14 mouse cellular contexts compared by ENCODE assay signal in the genomic region with DNA sequence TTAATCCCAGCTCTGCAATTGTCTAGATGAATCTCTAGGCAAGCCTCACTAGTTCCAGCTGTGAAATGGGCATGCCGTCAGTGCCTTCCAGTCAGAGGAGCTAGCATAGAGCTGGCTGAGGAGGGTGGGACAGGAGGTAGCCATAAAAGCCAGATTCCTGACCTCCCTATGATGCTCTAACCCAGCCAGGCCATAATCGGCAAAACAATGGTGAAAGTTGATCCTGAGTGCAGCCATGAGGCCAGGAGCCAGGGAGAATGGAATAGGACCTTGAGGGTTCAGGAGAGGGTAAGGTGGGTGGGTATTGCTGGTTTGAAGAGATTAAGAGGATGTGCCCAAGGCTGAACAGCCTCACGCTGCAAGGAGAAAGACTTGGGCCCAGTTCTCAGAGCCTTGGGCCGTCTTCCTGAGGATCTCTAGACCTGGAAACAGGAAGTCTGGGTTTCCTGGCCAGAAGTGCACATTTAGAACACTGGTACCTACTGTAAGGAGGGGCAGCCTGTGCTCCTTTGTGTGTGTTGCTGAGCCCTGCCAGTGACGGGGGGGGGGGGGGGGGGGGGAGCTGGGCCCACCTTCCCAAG. TPM values are rescaled to one million over a fixed set of nuclear protein-coding genes. Genes with fewer than 3 reads are reported as not detected.
DNase-seq lines count a peak whose midpoint lies in the region; ATAC-seq and TF ChIP-seq lines count a peak whose summit lies in the region.
"Had no signal": no experiment of that assay in that cellular context is flagged by ENCODE, and none has a peak within 500 bp of the region (broad histone marks: within the 10 kb centered on the region; RNA-seq: fewer than 3 reads in every experiment).

No protein-coding gene starts in this region.

- no peak overlapping the region for H3K4me3 ChIP-seq in heart, embryonic 12.5 days
- no peak overlapping the region for H3K4me3 ChIP-seq in kidney, postnatal 0 days (replicated peaks; ENCODE audit: low read depth, low read length)
- H3K4me3 ChIP-seq in bone marrow macrophage, adult 2 months (ENCODE audit: insufficient read depth, low read length), result no peak overlapping the region
- H3K4me3 ChIP-seq in liver, postnatal 0 days (ENCODE audit: low read depth, low read length), result no peak overlapping the region
- H3K4me3 ChIP-seq: embryonic facial prominence, embryonic 13.5 days had no signal

- ATAC-seq in heart, embryonic 12.5 days (ENCODE audit: insufficient number of reproducible peaks, low FRiP score), result no peak
- ATAC-seq in kidney, postnatal 0 days (replicated peaks; ENCODE audit: low FRiP score, low read depth), result no peak
- no peak for ATAC-seq in liver, postnatal 0 days
- ATAC-seq: Patski had no signal

- H3K4me1 ChIP-seq in heart, embryonic 12.5 days (replicated peaks), result peaks cover 92% of the 10 kb centered on the region
- peaks cover 51% of the 10 kb centered on the region for H3K4me1 ChIP-seq in kidney, postnatal 0 days (replicated peaks; ENCODE audit: insufficient read depth, low read length)
- peaks cover 83% of the 10 kb centered on the region for H3K4me1 ChIP-seq in bone marrow macrophage, adult 2 months (ENCODE audit: control insufficient read depth, insufficient read depth, low read length)
- H3K4me1 ChIP-seq in liver, postnatal 0 days (ENCODE audit: insufficient read depth), result peaks cover 83% of the 10 kb centered on the region

- peaks cover 77% of the 10 kb centered on the region for H3K27me3 ChIP-seq in heart, embryonic 12.5 days (replicated peaks)
- no peaks in the 10 kb centered on the region for H3K27me3 ChIP-seq in kidney, postnatal 0 days (ENCODE audit: insufficient read depth, low read length)
- H3K27me3 ChIP-seq in liver, postnatal 0 days (ENCODE audit: insufficient read depth, low read length), result peaks cover 16% of the 10 kb centered on the region
- H3K27me3 ChIP-seq: Patski had no signal

- peak overlapping the region; percentile 76 for H3K27ac ChIP-seq in heart, embryonic 12.5 days (ENCODE audit: poor library complexity, severe bottlenecking)
- H3K27ac ChIP-seq in kidney, postnatal 0 days, result peak overlapping the region; percentile 75
- peak overlapping the region; percentile 61 for H3K27ac ChIP-seq in bone marrow macrophage, adult 2 months (ENCODE audit: insufficient read depth, low read depth, low read length)
- H3K27ac ChIP-seq in liver, postnatal 0 days (ENCODE audit: low read depth), result peak overlapping the region; percentile 39; the same call in 1 of the 2 replicates
- H3K27ac ChIP-seq: embryonic facial prominence, embryonic 13.5 days had no signal

- 50% methylated on average over 5 of the region's 5 CpGs for WGBS in heart, embryonic 12.5 days
- 52% methylated on average over 4 of the region's 5 CpGs for WGBS in kidney, postnatal 0 days
- 35% methylated on average over 4 of the region's 5 CpGs for WGBS in liver, postnatal 0 days (ENCODE audit: insufficient replicate concordance)

- no peak for DNase-seq in heart, postnatal 25 days (ENCODE audit: low spot score)
- DNase-seq in kidney, postnatal 0 days (ENCODE audit: low spot score), result no peak
- no peak for DNase-seq in kidney, adult 9 months
- DNase-seq in liver, postnatal 0 days, result no peak
- no peak for DNase-seq in retina, postnatal 1 day
- no peak for DNase-seq in layer of hippocampus, postnatal 36 days
- DNase-seq: cerebellum, adult 9-11 months; thymus, postnatal 14 days had no signal

- H3K9ac ChIP-seq in heart, embryonic 12.5 days, result no peak overlapping the region
- 0 out of 2 replicates have a peak overlapping the region, but pooled peaks have one; percentile 18 for H3K9ac ChIP-seq in kidney, postnatal 0 days (ENCODE audit: low read depth, low read length)
- H3K9ac ChIP-seq in liver, postnatal 0 days (replicated peaks), result no peak overlapping the region
- H3K9ac ChIP-seq: embryonic facial prominence, embryonic 13.5 days had no signal

- no peak for TF ChIP-seq POLR2A in bone marrow macrophage, adult 2 months (IDR thresholded peaks at IDR 0.05; ENCODE audit: borderline replicate concordance, low read depth, low read length)

- no peak for TF ChIP-seq CTCF in kidney, postnatal 0 days (IDR thresholded peaks at IDR 0.05; ENCODE audit: low read depth)
- no peak for TF ChIP-seq CTCF in bone marrow macrophage, adult 2 months (IDR thresholded peaks at IDR 0.05; ENCODE audit: low read depth, low read length)
- TF ChIP-seq CTCF in liver, postnatal 0 days (IDR thresholded peaks at IDR 0.05; ENCODE audit: low read depth), result no peak

- no peak overlapping the region for H3K4me2 ChIP-seq in heart, embryonic 12.5 days
- no peak overlapping the region for H3K4me2 ChIP-seq in kidney, postnatal 0 days (ENCODE audit: low read length)
- H3K4me2 ChIP-seq in liver, postnatal 0 days (ENCODE audit: low read depth, low read length), result no peak overlapping the region
- H3K4me2 ChIP-seq: embryonic facial prominence, embryonic 13.5 days had no signal

- no peaks in the 10 kb centered on the region for H3K9me3 ChIP-seq in heart, embryonic 12.5 days (replicated peaks)
- H3K9me3 ChIP-seq in kidney, postnatal 0 days (replicated peaks; ENCODE audit: low read length), result no peaks in the 10 kb centered on the region
- H3K9me3 ChIP-seq in liver, postnatal 0 days (ENCODE audit: low read length), result no peaks in the 10 kb centered on the region
- H3K9me3 ChIP-seq: embryonic facial prominence, embryonic 13.5 days had no signal

- intact Hi-C loops in heart, postnatal 25 days (cut with DNase I), result no loop called here

- H3K36me3 ChIP-seq in heart, embryonic 12.5 days, result no peaks in the 10 kb centered on the region
- no peaks in the 10 kb centered on the region for H3K36me3 ChIP-seq in kidney, postnatal 0 days (ENCODE audit: insufficient read depth, low read length)
- H3K36me3 ChIP-seq in liver, postnatal 0 days (replicated peaks; ENCODE audit: insufficient read depth, low read length), result no peaks in the 10 kb centered on the region; the same call in 1 of the 2 replicates
- H3K36me3 ChIP-seq: embryonic facial prominence, embryonic 13.5 days had no signal

- no peak for TF ChIP-seq EP300 in liver, postnatal 0 days (IDR thresholded peaks at IDR 0.05; ENCODE audit: low read depth)

RNA-seq across cellular contexts. Expression of a gene that starts 9.4 kb away (rescaled TPM):
- 7.4 and 12.0 TPM in 2 replicates for polyA plus RNA-seq in heart, embryonic 12.5 days (2016; fragmentation: Nextera tagmentation; extraction: Ambion mirVana)
- 10 to 100 TPM; 41.7 to 48.7 TPM for total RNA-seq in heart, postnatal 25 days (2021)
- polyA plus RNA-seq in kidney, postnatal 0 days (2015; fragmentation: Nextera tagmentation; extraction: Ambion mirVana), result 34.8 and 46.7 TPM in 2 replicates
- polyA plus RNA-seq in bone marrow macrophage, adult 2 months (2012; ENCODE audit: insufficient read depth, insufficient read length, missing spikeins), result 300 and 304 TPM in 2 replicates
- polyA plus RNA-seq in liver, postnatal 0 days (2015; fragmentation: Nextera tagmentation; extraction: Ambion mirVana), result 72.0 and 79.5 TPM in 2 replicates
- 1 to 10 TPM in 1 of 2 experiments, under 1 TPM in 1; 0.40 to 1.0 TPM for total RNA-seq in layer of hippocampus, postnatal 36 days (2021)

RNA-seq across cellular contexts. Expression of a gene that starts 16.0 kb away (rescaled TPM):
- 8.5 and 10.1 TPM in 2 replicates for polyA plus RNA-seq in heart, embryonic 12.5 days (2016; fragmentation: Nextera tagmentation; extraction: Ambion mirVana)
- 1 to 10 TPM; 1.2 to 2.9 TPM for total RNA-seq in heart, postnatal 25 days (2021)
- 25.4 and 25.9 TPM in 2 replicates for polyA plus RNA-seq in kidney, postnatal 0 days (2015; fragmentation: Nextera tagmentation; extraction: Ambion mirVana)
- 7.8 and 8.0 TPM in 2 replicates for polyA plus RNA-seq in bone marrow macrophage, adult 2 months (2012; ENCODE audit: insufficient read depth, insufficient read length, missing spikeins)
- polyA plus RNA-seq in liver, postnatal 0 days (2015; fragmentation: Nextera tagmentation; extraction: Ambion mirVana), result 13.7 TPM in 2 replicates
- total RNA-seq in layer of hippocampus, postnatal 36 days (2021), result 1 to 10 TPM; 3.3 to 5.5 TPM
- total RNA-seq: monocyte, adult 5-6 weeks had no signal

RNA-seq across cellular contexts. Expression of a gene that starts 26.2 kb away (rescaled TPM):
- polyA plus RNA-seq in heart, embryonic 12.5 days (2016; fragmentation: Nextera tagmentation; extraction: Ambion mirVana), result 0.31 TPM in 1 of 2 replicates, not detected in the other
- not detected for total RNA-seq in heart, postnatal 25 days (2021)
- polyA plus RNA-seq in kidney, postnatal 0 days (2015; fragmentation: Nextera tagmentation; extraction: Ambion mirVana), result 12.6 and 14.3 TPM in 2 replicates
- not detected in 2 replicates for polyA plus RNA-seq in bone marrow macrophage, adult 2 months (2012; ENCODE audit: insufficient read depth, insufficient read length, missing spikeins)
- polyA plus RNA-seq in liver, postnatal 0 days (2015; fragmentation: Nextera tagmentation; extraction: Ambion mirVana), result 0.22 TPM in 2 replicates
- total RNA-seq in layer of hippocampus, postnatal 36 days (2021), result 1 to 10 TPM in 1 of 2 experiments, not detected in 1; 1.2 TPM
- total RNA-seq: monocyte, adult 5-6 weeks had no signal
- polyA plus RNA-seq: gonadal fat pad, adult 2 months; Patski had no signal

RNA-seq across cellular contexts. Expression of a gene that starts 52.8 kb away (rescaled TPM):
- 2.1 and 2.4 TPM in 2 replicates for polyA plus RNA-seq in heart, embryonic 12.5 days (2016; fragmentation: Nextera tagmentation; extraction: Ambion mirVana)
- under 1 TPM; 0.36 to 0.75 TPM for total RNA-seq in heart, postnatal 25 days (2021)
- polyA plus RNA-seq in kidney, postnatal 0 days (2015; fragmentation: Nextera tagmentation; extraction: Ambion mirVana), result 97.1 and 109 TPM in 2 replicates
- polyA plus RNA-seq in bone marrow macrophage, adult 2 months (2012; ENCODE audit: insufficient read depth, insufficient read length, missing spikeins), result not detected in 2 replicates
- polyA plus RNA-seq in liver, postnatal 0 days (2015; fragmentation: Nextera tagmentation; extraction: Ambion mirVana), result 0.49 and 0.54 TPM in 2 replicates
- 1 to 10 TPM; 5.5 to 7.8 TPM for total RNA-seq in layer of hippocampus, postnatal 36 days (2021)
- total RNA-seq: monocyte, adult 5-6 weeks had no signal

RNA-seq across cellular contexts. Expression of a gene that starts 55.3 kb away (rescaled TPM):
- 33.5 and 38.2 TPM in 2 replicates for polyA plus RNA-seq in heart, embryonic 12.5 days (2016; fragmentation: Nextera tagmentation; extraction: Ambion mirVana)
- 10 to 100 TPM; 57.5 to 60.2 TPM for total RNA-seq in heart, postnatal 25 days (2021)
- 27.7 and 31.6 TPM in 2 replicates for polyA plus RNA-seq in kidney, postnatal 0 days (2015; fragmentation: Nextera tagmentation; extraction: Ambion mirVana)
- polyA plus RNA-seq in bone marrow macrophage, adult 2 months (2012; ENCODE audit: insufficient read depth, insufficient read length, missing spikeins), result 32.5 and 41.6 TPM in 2 replicates
- polyA plus RNA-seq in liver, postnatal 0 days (2015; fragmentation: Nextera tagmentation; extraction: Ambion mirVana), result 8.0 and 8.6 TPM in 2 replicates
- 100 to 1,000 TPM; 112 to 115 TPM for total RNA-seq in layer of hippocampus, postnatal 36 days (2021)

Comparison
In these comparisons a context has a peak if more than half of its experiments do, and no peak if none do; other contexts are left out.
1. RNA of a gene that starts 26.2 kb away (polyA plus RNA-seq): 12.6 to 14.3 TPM in kidney, postnatal 0 days; not detected in bone marrow macrophage, adult 2 months, 0.22 TPM in liver, postnatal 0 days and 0.31 TPM in heart, embryonic 12.5 days; every median in the first group is over 10 times any median in the second.
2. Peak in every context shown above with its lines, with median percentiles within 50 percentile points of each other: H3K27ac ChIP-seq.